Mouse (Mus musculus) kidney, postnatal 4 days (tissue): ENCODE results near the gene Pdgfa.

Experiments used
- DNase-seq, 2 experiments: peaks; one replicate each; pipeline ENCODE4 v3.0.0; 2021; ENCODE audit warnings: mixed read lengths in 2 of 2

Pdgfa gene

DNA sequence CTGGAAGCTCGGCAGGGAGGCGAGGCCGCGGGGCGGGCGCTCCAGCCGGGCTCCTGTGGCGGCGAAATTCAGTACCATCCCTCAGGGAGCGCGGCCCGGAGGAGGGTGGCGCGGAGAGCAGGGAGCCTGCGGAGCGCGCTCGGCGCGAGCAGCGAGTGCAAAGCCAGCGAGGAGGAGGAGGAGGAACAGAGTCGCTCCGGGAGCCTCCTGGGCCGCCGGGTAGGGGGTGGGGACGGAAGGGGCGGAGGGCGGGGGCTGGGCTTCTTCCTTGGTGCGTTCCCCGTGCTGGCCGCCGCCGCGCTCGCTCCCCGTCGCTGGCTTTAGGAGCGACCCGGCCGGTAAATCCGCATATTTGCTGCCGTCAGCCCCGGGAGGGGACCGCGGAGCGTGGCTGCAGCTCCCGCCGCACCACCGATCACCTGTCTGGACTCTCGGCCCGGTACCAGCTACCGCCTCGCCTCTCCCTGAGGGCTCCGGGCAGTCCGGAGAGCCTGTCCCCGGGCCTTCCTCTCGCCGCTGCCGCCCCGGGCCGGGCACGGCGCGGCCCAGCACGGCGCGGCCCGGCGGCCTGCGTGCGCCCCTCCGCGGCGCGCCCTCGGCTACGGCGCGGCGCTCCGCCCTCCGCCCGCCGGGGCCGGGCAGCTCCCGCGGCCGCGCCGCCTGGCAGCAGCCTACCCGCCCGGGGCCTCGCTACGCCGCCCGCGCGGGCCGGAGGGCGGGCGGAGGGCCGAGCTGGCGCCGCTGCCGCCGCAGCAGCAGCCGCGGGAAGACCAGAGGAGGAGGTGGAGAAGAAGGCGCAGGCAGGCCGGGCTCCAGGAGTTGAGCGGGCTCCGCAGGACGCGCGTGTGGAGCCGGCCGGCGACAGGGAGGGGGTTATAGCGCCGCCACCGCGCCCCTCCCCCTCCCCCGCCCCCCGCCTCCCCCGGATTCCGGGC is 2.1 kb downstream of the Pdgfa start:
- DNase-seq, result peak; percentile 83 to 91

DNA sequence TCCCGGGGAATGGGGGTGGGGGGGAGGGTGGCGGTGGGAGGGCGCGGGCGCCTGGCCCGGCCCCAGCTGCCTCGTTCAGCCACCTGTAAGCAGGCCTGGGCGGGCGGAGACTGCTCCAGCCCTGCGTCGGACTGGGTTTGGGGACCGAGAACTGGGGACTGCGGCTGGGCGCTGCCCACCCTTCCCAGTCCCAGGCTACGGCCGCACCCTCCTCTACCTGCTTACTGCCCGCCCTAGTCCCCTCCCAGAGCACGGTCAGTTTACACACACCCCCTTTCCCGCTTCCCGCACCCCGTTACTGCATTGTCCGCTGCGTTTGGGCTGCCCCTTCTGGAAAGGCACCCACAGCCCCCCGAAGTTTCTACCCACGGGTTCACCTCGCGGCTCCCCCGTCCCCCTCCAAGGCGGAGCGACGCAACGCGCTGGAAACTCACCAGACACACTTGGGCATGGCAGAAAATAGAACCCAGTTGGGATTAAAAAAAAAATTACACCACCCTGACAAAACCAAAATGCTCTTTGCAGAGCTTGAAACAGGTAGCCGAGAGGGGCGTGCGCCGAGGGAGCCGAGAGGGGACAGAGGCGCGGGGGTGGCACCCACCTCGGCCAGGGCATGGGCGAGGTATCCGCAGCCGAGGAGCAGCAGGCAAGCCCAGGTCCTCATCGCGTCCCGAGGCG is 2.9 kb downstream of the Pdgfa start:
- peak; percentile 64 to 77 for DNase-seq

DNA sequence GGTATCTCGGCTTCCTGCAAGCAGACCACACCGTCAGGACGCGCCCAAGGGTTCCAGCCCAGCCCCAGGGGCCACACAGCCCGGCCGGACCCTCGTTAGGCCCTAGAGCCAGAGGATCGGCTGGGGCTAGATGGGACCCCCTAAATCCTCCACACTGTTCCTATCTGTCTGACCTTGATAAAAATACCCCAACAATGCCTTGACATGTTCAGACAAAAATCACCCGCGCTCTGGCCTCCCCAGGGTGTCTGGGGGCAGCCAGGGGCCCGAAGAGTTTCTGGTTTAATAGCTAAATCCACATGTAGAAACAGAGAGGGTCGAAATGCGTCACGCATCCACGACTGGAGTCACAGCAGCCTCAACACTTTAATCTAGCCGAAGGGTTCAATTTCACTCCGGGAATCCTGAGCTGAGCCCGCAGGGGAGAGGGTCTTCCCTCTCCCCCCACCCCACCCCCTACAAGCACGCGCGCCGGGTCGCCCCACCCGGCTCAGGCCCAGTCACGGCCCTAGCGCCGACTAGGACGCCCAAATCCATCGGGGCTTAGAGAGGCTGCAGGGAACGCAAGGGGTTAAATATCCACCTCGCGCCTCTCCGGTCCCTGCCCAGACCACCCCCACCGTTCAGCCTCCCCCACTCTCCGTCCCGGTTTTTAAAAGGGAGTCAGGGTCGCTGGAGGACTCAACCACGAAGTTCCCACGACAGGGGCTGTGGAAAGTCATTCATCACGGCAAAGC is 3.6 kb downstream of the Pdgfa start:
- DNase-seq, result peak; percentile 42 to 47

DNA sequence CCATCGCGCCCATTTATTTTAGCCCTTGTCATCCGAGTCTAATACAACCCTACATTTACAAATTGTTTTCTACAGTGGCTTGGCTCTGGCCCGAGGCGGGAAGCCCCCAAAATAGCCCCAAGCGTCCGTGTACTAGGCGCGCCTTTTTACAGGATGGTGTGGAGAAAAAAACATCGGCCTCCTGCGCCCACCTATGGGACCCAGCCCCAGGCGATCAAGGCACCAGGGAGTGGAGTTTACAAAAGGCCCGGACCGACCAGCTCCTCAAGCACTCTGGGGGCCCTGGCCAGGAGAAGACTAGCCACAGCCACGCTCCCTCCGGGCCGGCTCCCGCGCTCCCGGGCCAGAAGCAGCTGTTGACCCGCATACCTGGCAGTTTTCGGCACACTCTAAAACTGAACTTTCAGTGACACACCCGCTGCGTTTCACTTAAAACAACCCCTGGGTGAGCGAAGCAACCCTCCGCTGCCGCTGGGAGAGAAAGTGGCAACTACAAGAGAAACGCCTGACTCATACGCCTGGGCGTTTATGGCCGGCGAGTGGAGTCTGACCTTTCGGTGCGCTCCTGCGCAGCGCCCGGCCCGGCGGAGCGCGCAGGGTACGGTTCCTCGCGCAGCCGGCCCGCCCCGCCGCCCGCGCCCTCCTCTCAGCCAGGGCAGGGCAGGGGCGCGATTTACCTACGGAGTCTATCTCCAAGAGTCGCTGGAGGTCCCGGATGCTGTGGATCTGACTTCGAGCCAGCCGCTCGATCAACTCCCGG is 4.4 kb downstream of the Pdgfa start:
- DNase-seq, result peak; percentile 58 to 74

DNA sequence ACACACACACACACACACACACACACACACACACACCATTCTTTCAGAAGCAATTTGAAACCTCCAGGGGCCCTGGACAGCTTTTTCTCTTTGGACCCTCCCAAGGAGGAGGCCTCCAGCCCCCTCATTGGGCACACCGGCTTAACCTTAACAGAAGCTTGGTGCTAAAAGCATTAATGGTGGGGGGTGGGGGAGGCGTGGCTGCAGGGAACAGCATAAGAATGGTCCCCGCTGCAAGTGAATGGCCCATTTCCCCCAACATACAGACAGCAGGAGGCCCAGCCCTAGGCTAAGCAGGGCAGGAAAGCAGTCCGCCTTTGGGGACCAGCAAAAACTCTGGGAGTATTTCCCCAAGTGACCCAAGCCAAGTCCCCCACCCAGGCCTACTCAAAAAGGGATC is 5.4 kb downstream of the Pdgfa start:
- peak in 1 of 2 experiments; percentile 14 for DNase-seq

DNA sequence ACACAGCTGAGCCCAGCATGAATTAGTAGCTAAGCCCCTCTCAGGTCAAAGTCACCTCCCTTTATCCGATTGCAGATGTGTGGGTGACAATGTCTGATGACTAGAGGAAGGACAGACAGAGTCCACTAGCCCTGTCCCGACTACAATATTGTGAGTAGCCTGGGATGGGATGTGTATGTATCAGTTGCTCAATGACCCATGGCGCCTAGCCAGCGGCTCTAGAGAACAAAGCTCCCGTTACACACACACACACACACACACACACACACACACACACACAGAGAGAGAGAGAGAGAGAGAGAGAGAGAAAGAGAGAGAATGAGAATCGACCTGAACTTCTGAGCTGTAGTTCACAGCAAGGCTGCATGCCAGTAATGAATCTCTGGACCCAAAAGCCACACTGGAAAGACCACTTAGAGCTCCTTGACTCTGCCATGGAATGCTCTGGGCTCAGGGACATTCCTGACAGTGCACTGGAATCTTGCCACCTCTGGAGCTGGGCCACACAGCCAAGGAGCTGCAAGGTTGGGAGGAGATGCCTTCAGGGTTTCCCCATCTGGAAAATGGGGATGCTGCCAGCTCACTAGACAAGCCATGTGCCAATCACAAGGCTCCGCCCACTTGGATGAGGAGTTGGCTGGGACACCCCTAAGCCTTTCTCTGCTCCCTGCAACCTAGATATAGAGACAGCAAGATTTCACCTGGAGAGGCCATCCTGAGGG is 6.3 kb downstream of the Pdgfa start:
- peak; percentile 28 to 45 for DNase-seq

DNA sequence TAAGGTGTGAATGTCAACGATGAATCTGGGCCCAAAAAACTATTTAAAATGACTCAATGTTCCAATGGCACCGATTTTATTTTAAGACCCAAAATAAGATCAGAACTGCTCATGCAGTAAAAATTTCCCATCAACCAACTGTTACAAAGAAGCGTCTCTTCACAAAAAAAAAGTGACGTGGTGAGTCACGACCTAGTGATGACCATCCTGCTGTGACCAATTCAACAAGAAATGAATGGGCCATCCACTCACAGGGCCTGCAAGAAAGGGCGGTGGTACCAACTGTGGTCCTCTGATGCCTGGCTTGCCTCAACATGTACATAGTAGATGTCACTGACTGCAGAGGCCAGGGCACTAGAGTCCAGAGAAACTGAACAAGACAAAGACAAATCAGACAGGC is 7.6 kb downstream of the Pdgfa start:
- no peak for DNase-seq

DNA sequence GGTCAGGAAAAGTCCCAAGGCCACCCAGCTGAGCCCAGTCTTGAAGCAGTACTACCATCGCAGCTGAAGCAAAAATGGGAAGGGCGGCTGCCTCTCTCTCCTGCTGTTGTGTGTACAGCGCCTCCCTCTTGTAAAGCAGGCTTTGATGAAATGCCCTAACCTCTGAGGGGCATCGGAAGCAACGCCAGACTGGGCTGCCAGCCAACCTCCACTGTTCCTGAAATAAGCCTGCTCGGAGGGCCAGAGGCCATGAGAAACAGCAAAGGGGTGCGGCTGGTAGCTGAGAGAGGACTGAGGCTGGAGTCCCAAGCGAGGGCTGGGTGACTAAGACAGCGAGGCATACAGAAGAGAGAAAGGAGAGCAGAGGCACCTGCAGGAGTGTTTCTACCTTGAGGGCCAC is 8.4 kb downstream of the Pdgfa start:
- DNase-seq, result peak; percentile 69 to 80

DNA sequence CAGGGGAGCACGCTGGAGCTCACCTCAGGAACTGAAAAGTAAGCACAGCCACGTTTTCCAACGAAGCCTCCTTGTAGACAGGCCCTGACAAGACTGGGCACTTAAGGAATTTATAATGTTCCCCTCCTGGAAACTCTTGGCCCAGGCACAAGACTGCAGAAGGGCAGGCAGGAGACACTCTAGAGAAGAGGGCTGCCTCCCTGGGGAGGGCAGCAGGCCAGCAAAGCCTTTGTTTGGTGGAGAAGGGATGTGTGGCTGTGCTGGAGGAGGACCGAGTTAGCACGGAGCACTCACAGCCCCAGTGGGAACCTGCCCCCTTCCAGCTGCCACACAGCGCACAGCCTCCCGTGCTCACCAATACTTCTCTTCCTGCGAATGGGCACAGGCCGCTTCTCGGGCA is 9.2 kb downstream of the Pdgfa start:
- DNase-seq, result no peak

DNA sequence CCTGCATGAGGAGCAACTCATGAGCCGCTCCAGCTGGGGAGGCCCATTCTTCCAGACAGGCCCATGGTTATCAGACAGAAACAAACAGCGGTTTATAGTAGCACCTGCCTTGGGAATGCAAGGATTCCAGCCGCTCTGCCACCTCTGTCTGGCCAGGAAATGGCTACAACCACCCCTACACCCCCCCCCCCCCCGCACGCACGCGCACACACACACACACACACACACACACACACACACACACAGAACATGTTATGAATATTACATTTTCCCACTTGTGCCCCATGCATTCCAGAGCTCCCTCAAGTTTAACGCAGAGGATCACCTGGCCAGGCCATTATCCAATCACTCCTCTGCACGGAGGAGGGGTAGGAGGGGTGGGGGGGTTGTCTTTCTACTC is 15.2 kb downstream of the Pdgfa start:
- DNase-seq, result no peak

DNA sequence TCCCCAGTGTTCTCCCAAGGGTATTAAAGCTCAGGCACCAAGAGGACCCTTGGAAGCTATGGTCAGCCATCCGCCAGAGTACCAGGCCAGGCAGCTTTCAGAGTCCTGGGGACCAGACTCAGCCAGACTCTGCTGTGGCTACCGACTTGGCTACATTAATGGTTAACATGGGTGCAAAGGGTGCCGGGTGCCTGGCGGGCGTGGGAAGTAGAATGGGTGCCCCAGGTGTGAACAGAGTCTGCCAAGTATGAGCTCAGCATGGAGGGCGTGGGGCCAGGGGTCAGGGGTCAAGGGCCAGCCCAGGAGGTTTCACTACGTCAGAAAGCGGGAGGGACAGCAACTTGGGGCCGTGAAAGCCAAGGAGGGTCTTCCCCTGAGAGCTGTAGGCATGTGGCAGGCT is 16.6 kb downstream of the Pdgfa start:
- peak; percentile 64 to 78 for DNase-seq

DNA sequence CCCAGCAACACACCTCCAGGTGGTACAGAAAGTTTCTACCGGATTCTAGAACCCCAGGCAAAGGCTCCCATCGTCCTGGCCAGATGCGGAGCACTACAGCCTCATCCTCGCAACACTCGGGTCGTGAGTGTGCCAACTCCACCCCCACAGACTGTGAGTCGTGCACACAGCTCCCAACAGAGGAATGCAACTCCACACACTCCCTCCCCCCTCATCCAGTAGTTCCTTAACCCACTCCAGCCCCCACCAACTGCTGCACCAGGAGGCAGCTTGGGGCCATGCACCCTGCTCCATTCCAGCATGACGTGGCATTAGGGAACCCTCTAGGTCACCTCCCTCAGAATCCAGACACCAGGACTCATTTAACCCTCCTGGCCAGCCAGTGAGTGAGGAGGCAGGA is 17.3 kb downstream of the Pdgfa start:
- DNase-seq, result peak; percentile 25 to 56

DNA sequence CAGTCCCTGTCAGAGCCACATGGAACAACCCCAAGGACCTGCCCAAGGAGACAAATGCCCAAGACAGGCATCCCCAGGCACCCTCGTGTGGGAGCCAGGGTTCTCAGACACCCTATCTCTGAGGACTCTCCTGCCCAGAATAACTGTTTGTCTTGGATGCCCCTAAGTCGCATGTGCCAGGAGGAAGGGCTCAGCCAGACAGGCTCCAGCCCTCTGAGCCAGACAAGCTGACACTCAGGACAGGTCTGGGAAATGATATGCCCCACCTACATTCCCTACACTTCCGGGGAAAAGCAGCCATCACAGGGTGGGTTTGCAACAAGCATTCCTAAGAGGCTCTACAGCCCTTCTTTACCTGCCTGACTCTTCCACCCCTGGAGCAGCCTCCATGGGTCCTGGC is 19.4 kb downstream of the Pdgfa start:
- no peak for DNase-seq

DNA sequence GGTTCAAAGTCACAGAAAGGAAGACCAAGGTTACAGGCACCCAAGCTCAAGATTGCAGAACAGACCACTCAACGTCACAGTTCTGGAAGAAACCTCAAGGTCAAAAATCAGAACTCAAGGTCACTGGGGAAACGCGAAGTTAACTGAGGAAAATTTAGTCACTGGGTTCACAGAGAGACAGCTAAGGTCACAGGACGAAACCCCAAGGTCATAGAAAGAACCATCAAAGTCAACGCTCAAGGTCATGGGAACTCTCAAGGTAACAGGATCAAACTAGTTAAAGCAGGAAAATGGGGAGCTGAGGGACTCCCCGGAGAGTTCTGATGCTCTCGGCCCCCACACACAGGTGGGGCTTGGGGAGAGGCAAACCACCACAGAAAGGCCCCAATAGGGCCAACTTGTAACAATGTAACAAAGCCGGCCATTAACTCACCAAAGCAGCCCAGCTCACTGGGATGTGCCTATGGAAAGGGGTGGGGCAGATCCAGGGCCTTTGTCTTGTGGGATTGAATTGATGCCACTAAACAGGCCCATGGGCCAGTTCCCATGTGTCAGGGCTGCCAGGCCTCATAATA is 22.2 kb downstream of the Pdgfa start:
- no peak for DNase-seq

DNA sequence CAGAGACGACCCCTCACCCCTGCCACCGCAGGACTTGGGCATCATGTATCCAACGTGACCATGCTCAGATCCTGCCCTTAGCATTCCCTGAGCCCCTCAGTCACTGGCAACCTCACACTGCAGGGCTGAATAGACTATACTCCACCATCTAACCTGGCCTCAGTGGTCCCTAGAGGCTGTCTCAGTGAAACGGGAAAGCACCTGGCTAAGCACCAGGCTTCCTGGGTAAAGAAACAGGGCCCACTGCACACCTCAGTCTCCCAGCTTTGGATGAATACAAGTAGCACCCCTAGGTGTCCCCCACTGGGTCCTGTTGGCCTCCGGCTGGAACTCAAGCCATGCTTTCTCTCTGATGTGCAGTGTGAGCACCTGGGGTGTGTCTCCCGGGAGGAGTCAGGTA is 23.7 kb downstream of the Pdgfa start:
- DNase-seq, result no peak

DNA sequence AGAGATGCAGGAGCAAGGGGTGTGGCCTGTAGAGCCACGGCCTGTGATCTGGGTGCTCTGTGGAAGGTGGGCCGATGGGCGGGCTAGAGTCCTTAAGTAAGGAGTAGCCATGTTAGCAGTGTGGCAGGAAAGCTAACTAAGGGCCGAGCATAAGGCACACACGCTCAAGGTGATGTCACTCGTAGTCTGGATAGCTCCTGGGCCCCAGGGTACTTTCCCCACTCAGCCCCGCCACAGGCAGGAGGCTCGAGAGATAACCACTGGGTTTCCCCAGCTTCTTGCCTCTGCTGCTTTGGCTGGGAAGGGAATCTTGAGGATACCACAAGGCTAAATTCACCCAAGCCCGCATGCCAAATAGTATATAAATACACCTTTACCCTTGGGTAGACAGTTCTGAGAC is 25.8 kb downstream of the Pdgfa start:
- no peak for DNase-seq

DNA sequence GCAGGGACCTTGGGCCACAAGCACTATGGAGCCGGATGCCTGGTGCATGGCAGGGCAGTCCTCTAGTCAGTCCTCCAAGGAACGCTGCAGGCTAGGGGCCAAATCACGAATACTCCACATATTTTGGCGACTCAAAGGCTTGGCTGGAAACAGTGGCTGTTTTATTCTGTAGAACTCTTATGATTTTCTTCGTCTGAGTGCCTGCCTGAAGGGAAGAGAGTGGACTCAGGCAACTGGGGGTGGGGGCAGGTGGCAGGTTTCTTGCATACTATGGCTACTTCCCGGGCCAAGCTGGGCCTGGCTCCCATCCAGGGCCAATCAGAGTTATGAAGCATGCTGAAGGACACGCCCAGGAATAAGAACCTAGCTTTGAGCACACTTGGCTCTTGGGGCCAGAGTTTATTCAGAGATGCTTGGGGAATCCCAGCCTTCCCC is 27.1 kb downstream of the Pdgfa start:
- peak; percentile 55 to 67 for DNase-seq

DNA sequence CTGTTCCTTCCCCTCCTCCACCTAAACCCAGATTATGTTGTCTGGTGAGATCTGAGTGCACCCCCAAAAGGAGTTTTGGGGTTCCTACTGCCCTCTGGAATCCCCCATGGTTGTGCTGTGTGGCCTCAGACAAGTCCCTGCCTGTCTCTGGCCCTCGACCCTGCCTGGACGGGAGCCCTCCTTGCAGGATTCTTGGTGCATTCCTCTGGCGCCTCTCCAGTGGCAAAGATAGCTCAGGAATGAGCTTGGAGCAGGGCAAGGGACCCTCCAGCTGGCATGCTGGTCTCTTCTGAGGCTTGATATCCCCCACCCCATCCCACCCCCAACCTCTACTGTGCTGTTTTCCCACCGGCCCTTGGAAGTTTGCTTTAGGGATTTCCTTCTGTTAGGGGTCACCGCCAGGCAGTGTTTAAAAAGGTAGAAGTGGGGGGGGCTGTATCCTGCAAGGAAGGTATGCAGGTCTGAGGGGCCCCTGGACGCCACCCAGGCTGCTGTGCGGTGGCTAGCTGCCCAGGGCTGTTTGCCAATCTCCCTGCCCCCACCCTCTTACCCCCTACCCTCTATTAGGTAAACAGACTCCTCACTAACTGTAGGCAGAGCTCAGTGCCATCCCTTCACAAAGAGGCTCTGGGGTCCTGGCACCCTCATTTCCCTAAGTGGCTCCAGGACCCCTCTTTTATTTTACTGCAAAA is 31.0 kb downstream of the Pdgfa start:
- DNase-seq, result peak; percentile 40 to 60

DNA sequence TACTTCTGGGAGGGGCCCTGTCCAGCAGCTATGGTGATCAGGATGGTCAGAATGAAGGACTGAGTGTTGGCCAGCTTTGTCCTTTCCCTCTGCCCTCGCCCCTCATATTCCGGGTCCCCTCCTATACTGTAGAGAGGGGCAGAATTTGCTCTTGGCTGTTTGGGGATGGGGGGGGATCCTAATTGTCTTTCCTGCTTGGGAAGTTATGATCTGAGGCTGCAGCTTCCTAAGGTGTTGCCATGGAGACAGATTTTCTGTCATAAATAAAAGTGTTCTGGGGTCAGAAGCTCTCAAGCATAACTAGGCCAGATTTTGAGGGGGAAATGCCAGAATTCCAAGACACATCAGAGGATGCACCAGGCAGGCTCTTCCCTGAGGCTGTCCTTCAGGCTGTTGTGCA is 31.6 kb downstream of the Pdgfa start:
- no peak for DNase-seq

DNA sequence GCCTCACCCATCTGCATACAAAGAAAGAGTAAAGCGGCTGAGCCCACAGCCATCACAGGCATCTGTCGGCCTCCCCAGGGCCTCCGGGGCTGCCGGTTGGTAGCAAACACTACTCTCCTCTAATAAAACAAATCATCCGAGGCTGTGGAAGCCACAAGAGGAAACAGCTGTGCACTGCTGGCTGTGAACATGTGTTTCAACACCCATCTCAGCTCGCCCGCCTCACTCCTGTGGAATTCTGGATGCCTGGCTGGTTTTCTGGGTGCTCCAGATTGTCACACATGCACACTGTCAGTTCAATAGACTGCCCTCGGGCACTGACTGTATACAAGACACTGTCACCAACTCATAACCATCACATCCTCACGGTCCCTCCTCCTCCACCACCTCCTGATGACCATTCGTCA is 40.7 kb downstream of the Pdgfa start:
- peak; percentile 56 to 69 for DNase-seq

DNA sequence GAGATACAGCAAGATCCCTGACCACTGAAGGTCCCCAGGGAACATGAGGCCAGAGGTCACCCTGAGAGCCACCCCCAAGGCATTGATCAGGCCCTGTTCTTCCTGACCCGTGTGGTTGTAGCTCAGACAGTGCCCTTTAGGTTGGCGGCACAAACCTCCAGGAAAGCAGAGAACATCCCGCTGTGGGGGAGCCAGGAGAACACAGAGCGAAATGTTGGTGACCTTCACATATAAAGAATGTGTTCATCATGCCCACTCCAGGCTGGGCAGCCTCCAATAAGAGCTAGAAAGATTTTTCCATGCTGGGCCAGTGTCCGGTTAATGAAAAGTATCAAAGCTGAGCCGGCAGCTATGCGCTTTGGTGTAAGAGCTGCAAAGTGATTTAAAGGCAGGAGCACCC is 43.2 kb downstream of the Pdgfa start:
- no peak for DNase-seq
